Mouse (Mus musculus): Measurements from ENCODE around the gene Itpk1. TPM values are rescaled to one million over a fixed set of nuclear protein-coding genes. Genes with fewer than 3 reads are reported as not detected.

Gene Itpk1
- polyA plus RNA-seq, 1 experiment from 2014 or later: 39.1 TPM

DNA sequence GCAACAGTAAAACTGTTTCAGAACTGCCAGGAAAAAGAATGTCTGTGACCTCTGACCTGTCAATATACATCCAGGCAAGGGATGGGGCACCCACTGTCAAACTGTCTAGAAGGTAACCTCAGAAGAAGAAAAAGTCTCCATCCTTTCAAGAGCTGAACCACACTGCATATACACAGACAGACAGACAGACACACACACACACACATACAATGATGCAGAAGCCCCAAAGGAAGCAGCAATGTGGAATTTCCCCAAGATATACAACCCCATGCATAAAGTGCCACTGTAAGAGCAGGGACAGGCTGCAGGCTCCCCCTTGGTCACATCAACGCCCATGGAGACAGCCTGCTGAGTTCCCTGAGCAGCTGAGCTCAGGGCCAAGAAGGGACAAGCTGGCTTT, 5.6 kb downstream of the Itpk1 start:
- Histone ChIP-seq H3K4me3 (replicated peaks) (no peak overlapping the region), H3K9me3 (no peaks in the 10 kb centered on the region), H3K9ac (no peak overlapping the region), H3K27me3 (replicated peaks) (no peaks in the 10 kb centered on the region), H3K27ac (no peak overlapping the region), H3K4me1 (replicated peaks) (peaks cover 58% of the 10 kb centered on the region), H3K4me2 (replicated peaks) (no peak overlapping the region), H3K36me3 (no peaks in the 10 kb centered on the region)
- WGBS: 38% methylated on average over 1 of the region's 1 CpGs
- no peak for ATAC-seq

DNA sequence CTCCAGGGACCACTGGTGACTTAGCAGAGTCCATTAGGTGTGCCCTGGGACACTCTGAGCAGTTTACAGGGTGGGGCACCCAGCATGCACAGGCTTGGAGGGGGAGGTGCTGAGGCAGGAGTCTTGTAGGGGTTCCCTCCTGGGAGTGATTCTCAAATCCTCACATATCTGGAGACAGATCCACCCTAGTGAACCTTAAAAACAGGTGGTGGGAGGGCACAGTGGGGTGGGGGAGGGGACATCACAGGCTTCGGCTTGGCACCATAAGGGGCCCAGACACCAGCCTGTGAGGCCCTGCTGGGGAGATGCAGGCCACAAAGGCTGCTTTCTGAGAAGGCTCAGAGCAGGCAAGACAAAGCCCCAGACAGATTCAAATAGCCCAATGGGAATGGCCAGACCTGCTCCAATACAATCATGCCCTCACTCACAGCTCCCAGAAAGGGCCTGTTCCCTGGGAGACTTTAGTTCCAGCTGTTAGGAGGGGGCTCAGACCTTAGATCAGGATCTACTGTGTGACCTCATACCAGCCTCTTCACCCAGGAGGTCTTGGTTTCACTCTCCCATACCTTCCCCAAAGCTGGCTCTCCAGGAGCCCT, 6.5 kb downstream of the Itpk1 start:
- Histone ChIP-seq H3K36me3 (no peaks in the 10 kb centered on the region), H3K4me2 (replicated peaks) (0 out of 2 replicates have a peak overlapping the region, but pooled peaks have one; percentile 9), H3K9me3 (no peaks in the 10 kb centered on the region), H3K27me3 (replicated peaks) (no peaks in the 10 kb centered on the region), H3K27ac (peak overlapping the region; percentile 45; the same call in 1 of the 2 replicates), H3K4me1 (replicated peaks) (peaks cover 50% of the 10 kb centered on the region), H3K4me3 (replicated peaks) (no peak overlapping the region), H3K9ac (no peak overlapping the region)
- ATAC-seq: peak; percentile 80
- WGBS: 39% methylated on average over 1 of the region's 1 CpGs

DNA sequence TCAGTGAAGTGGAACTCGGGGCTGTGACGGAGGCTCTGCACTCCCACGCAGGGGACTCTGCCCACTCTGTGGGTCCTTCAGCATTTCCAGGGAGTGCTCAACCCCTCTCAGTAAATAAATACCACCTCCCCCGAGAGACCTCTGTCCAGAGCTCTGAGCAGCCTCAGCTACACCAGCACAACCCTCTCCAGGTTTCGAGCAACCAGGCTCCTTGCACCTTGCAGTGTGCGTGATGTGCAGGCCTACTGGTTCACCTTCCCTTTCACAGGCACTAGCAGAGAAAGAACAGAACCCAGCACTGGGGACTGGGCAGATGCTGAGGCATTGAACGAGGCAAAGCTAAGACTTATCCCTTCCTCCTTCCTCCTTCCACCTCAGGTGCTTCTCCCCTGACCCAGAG, 7.3 kb downstream of the Itpk1 start:
- Histone ChIP-seq H3K4me3 (replicated peaks) (no peak overlapping the region), H3K9me3 (no peaks in the 10 kb centered on the region), H3K4me1 (replicated peaks) (peaks cover 46% of the 10 kb centered on the region), H3K36me3 (no peaks in the 10 kb centered on the region), H3K4me2 (replicated peaks) (no peak overlapping the region), H3K27ac (no peak overlapping the region), H3K27me3 (replicated peaks) (no peaks in the 10 kb centered on the region), H3K9ac (no peak overlapping the region)
- ATAC-seq: peak; percentile 17; the same call in 1 of the 2 replicates
- WGBS: 70% methylated on average over 7 of the region's 7 CpGs

DNA sequence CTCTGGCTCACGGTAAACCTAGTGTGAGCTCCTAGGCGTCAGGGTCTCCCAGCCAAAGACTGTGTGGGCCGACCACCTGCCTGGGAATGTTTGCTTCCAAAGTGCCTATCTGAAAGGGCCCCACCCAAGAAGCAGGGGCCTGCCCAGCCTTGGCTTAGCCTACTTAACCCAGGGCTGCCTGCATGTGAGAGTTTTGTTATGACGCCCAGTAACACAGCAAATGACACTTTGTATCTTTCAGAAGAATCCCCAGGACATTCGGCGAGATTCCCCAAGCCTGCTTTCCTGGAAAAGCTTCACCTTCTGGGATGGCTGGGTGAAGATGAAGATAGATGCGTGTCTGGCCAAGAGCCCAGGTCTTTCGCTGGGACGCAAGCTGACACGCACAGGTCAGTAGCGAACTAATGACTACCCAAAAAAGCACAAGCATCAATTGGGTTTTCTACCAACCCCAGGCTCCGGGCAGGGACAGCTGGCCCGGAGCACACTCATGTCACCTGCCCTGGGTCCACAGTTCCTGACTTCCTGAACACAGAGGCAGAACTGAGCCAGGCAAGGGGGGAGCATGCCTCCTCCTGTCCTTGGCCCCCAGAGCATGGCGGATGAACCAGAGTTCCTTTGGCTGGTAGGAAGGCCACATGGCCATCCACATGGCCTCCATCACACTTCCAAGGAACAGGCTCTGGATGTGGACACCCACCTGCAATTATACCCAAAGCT, 7.9 kb downstream of the Itpk1 start:
- ATAC-seq: no peak
- no peak overlapping the region for H3K9ac ChIP-seq

GRCm38 (mm10) chr12:102695369-102696239, 9.1 kb downstream of the Itpk1 start:
- H3K36me3 ChIP-seq: no peaks in the 10 kb centered on the region
- no peak overlapping the region for H3K9ac ChIP-seq
- peaks cover 59% of the 10 kb centered on the region for H3K4me1 ChIP-seq (replicated peaks)
- H3K27ac ChIP-seq: no peak overlapping the region
- no peak overlapping the region for H3K4me3 ChIP-seq (replicated peaks)
- H3K9me3 ChIP-seq: no peaks in the 10 kb centered on the region
- H3K4me2 ChIP-seq (replicated peaks): no peak overlapping the region
- no peaks in the 10 kb centered on the region for H3K27me3 ChIP-seq (replicated peaks)
- no peak for ATAC-seq
- 69% methylated on average over 18 of the region's 18 CpGs for WGBS

More for the DNA sequence above, 7.9 kb downstream of the Itpk1 start:
- H3K36me3 ChIP-seq: no peaks in the 10 kb centered on the region
- no peaks in the 10 kb centered on the region for H3K9me3 ChIP-seq
- 74% methylated on average over 14 of the region's 14 CpGs for whole genome bisulfite sequencing
- no peak overlapping the region for H3K27ac ChIP-seq
- no peak overlapping the region for H3K4me3 ChIP-seq (replicated peaks)
- no peaks in the 10 kb centered on the region for H3K27me3 ChIP-seq (replicated peaks)
- peaks cover 49% of the 10 kb centered on the region for H3K4me1 ChIP-seq (replicated peaks)
- no peak overlapping the region for H3K4me2 ChIP-seq (replicated peaks)

DNA sequence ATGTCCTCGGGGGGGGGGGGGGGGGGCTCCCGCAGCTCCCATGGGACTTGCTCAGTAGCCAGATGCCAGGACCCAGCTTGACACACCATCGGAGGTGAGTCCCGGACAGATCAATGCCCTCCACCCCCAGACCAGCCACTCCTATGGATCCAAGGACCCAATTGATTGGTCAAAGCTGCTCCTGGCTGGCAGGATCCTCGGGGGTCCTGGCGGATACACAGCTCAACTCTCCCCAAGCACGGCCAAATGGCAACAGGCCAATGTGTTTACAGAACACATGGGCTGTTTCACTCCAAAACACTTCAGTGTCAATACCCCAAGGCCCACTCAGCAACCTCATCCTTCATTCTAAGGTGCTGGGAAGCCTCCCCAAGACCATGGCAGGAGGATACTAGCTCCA, 13.0 kb downstream of the Itpk1 start:
- peaks cover 43% of the 10 kb centered on the region for H3K4me1 ChIP-seq (replicated peaks)

DNA sequence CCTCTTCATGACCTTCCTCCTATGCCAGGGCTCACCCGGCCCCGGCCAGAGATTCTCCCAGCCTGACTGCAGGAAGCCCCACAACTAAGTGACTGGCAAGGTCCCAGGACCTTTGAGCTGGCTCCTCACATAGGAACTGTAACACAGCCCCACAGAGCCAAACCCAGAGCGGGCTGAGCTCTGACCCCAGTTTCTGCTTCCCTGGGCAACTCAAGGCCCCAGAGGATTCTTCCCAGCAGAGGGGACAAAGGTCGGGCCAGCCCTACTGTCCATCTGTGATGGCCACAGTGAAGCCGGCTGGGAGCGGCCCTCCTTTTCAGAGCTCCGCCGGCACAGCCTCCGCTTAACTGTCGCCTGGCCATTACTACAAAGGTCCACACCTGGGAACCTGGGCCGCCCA, 13.6 kb downstream of the Itpk1 start:
- ATAC-seq: peak; percentile 66
- no peaks in the 10 kb centered on the region for H3K9me3 ChIP-seq
- H3K27me3 ChIP-seq (replicated peaks): no peaks in the 10 kb centered on the region
- 44% methylated on average over 11 of the region's 11 CpGs for WGBS
- H3K36me3 ChIP-seq: no peaks in the 10 kb centered on the region
- peak overlapping the region; percentile 58 for H3K27ac ChIP-seq
- H3K4me1 ChIP-seq (replicated peaks): peaks cover 43% of the 10 kb centered on the region
- no peak overlapping the region for H3K4me3 ChIP-seq (replicated peaks)
- peak overlapping the region; percentile 13; the same call in 1 of the 2 replicates for H3K9ac ChIP-seq
- peak overlapping the region; percentile 41 for H3K4me2 ChIP-seq (replicated peaks)

More for the DNA sequence above, 13.0 kb downstream of the Itpk1 start:
- Histone ChIP-seq H3K27ac (no peak overlapping the region), H3K9me3 (no peaks in the 10 kb centered on the region), H3K9ac (no peak overlapping the region), H3K4me2 (replicated peaks) (no peak overlapping the region), H3K27me3 (replicated peaks) (no peaks in the 10 kb centered on the region), H3K36me3 (no peaks in the 10 kb centered on the region), H3K4me3 (replicated peaks) (no peak overlapping the region)
- ATAC-seq: no peak
- 67% methylated on average over 7 of the region's 7 CpGs for WGBS

DNA sequence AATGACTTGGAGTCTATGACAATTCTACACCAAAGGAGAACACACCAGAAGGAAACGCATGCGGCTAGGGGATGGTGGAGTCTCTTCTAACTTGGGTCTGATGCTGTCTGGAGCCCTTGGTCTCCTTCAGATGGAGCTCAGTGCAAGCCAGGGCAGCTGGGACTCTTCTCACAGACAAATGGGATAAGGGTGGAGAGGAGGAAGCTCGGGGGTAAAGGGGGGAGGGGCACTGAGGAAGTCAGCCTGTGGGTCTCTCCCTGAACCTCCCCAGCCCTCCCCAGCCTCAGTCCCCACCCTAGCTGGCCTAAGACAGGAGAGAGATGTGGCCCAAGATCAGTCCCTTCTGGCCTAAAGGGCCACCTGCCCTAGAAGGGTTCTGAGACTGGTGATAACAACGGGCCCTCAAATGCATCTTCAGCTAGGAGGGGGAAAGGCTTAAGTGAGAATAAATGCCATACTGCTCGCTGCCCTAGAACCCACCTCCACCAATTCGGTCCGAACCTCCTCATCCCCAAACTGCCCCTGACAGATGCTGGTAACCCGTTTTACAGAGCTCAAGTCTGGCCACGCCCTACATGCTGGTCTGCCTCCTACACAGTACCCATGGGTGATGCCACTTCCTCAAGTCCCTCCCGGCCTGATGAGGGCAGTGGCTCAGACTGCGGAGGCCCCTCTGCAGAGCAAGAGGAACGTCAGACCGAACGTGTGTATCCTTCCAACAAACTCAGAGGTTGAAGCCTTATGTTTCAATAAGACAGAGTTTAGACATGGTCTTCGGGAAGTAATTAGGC, 14.8 kb downstream of the Itpk1 start:
- ATAC-seq: no peak
- Histone ChIP-seq H3K9ac (no peak overlapping the region), H3K27ac (no peak overlapping the region), H3K4me3 (replicated peaks) (no peak overlapping the region), H3K4me2 (replicated peaks) (no peak overlapping the region), H3K9me3 (no peaks in the 10 kb centered on the region), H3K36me3 (no peaks in the 10 kb centered on the region), H3K4me1 (replicated peaks) (peaks cover 42% of the 10 kb centered on the region), H3K27me3 (replicated peaks) (no peaks in the 10 kb centered on the region)
- 72% methylated on average over 15 of the region's 15 CpGs for WGBS

- Histone ChIP-seq H3K27me3 (replicated peaks) (no peaks in the 10 kb centered on the region), H3K4me1 (replicated peaks) (peaks cover 62% of the 10 kb centered on the region), H3K4me3 (replicated peaks) (no peak overlapping the region), H3K4me2 (replicated peaks) (no peak overlapping the region), H3K27ac (no peak overlapping the region), H3K9ac (no peak overlapping the region), H3K36me3 (no peaks in the 10 kb centered on the region), H3K9me3 (no peaks in the 10 kb centered on the region)
- WGBS: 89% methylated on average over 5 of the region's 5 CpGs
- ATAC-seq: no peak
These were observed 18.4 kb downstream of the Itpk1 start for GRCm38 (mm10) chr12:102686321-102686720.

- Histone ChIP-seq H3K4me2 (replicated peaks) (no peak overlapping the region), H3K27ac (peak overlapping the region; percentile 37; the same call in 1 of the 2 replicates), H3K36me3 (no peaks in the 10 kb centered on the region), H3K4me1 (replicated peaks) (peaks cover 64% of the 10 kb centered on the region), H3K9me3 (no peaks in the 10 kb centered on the region), H3K4me3 (replicated peaks) (no peak overlapping the region), H3K27me3 (replicated peaks) (no peaks in the 10 kb centered on the region), H3K9ac (no peak overlapping the region)
- WGBS: 34% methylated on average over 9 of the region's 9 CpGs
- no peak for ATAC-seq
These were observed 19.2 kb downstream of the Itpk1 start for GRCm38 (mm10) chr12:102685523-102685931.

- no peak for ATAC-seq
These were observed 19.9 kb downstream of the Itpk1 start for GRCm38 (mm10) chr12:102684720-102685386.

More at GRCm38 (mm10) chr12:102684720-102685386, 19.9 kb downstream of the Itpk1 start:
- no peak overlapping the region for H3K9ac ChIP-seq
- H3K4me3 ChIP-seq (replicated peaks): no peak overlapping the region
- H3K27me3 ChIP-seq (replicated peaks): no peaks in the 10 kb centered on the region
- H3K27ac ChIP-seq: 0 out of 2 replicates have a peak overlapping the region, but pooled peaks have one; percentile 37
- H3K4me1 ChIP-seq (replicated peaks): peaks cover 65% of the 10 kb centered on the region
- H3K4me2 ChIP-seq (replicated peaks): no peak overlapping the region
- no peaks in the 10 kb centered on the region for H3K36me3 ChIP-seq
- WGBS: 68% methylated on average over 3 of the region's 3 CpGs
- H3K9me3 ChIP-seq: no peaks in the 10 kb centered on the region
